Mouse (Mus musculus) left cerebral cortex, adult 18-20 months (tissue): ENCODE measurements at regions not wholly inside any gene's neighbourhood (a gene's known extent, or its start where the extent isn't known, plus 50 kb on each side); places are given as distances from the start of the nearest gene placed in this dataset.
A peak's percentile ranks its signal among the peaks of the same experiment; 100 is the strongest.

Experiments used
- DNase-seq, 2 experiments: peaks; one replicate each; pipeline ENCODE4 v3.0.0; 2021 to 2022; ENCODE audit warnings: low spot score in 2 of 2, mixed read lengths in 1 of 2

GRCm38 (mm10) chr8:78003888-78004543 lies 209.1 kb upstream of the Ttc29 start:
- DNase-seq = peak; percentile 70 to 71

GRCm38 (mm10) chr8:78004891-78005290 lies 208.2 kb upstream of the Ttc29 start:
- DNase-seq = no peak

- DNase-seq = no peak
These were observed 200.0 kb upstream of the Ttc29 start for GRCm38 (mm10) chr8:78013101-78013500.

GRCm38 (mm10) chr8:78018430-78019180 lies 194.5 kb upstream of the Ttc29 start:
- no peak for DNase-seq

- DNase-seq = no peak
These were observed 191.6 kb upstream of the Ttc29 start for GRCm38 (mm10) chr8:78021473-78021872.

GRCm38 (mm10) chr8:78022986-78023385 lies 190.1 kb upstream of the Ttc29 start:
- DNase-seq = no peak

- DNase-seq = no peak
These were observed 189.6 kb upstream of the Ttc29 start for GRCm38 (mm10) chr8:78023467-78023866.

- DNase-seq = no peak
These were observed 189.2 kb upstream of the Ttc29 start for GRCm38 (mm10) chr8:78023936-78024335.

- DNase-seq = no peak
These were observed 188.1 kb upstream of the Ttc29 start for GRCm38 (mm10) chr8:78024964-78025363.

GRCm38 (mm10) chr8:78027371-78027770 lies 185.7 kb upstream of the Ttc29 start:
- DNase-seq = no peak

GRCm38 (mm10) chr8:78028928-78029327 lies 184.2 kb upstream of the Ttc29 start:
- no peak for DNase-seq

GRCm38 (mm10) chr8:78031811-78032210 lies 181.3 kb upstream of the Ttc29 start:
- no peak for DNase-seq

GRCm38 (mm10) chr8:78034687-78035086 lies 178.4 kb upstream of the Ttc29 start:
- no peak for DNase-seq

- no peak for DNase-seq
These were observed 175.9 kb upstream of the Ttc29 start for GRCm38 (mm10) chr8:78037218-78037617.

- DNase-seq = no peak
These were observed 166.4 kb upstream of the Ttc29 start for GRCm38 (mm10) chr8:78046691-78047090.

- DNase-seq = no peak
These were observed 162.3 kb upstream of the Ttc29 start for GRCm38 (mm10) chr8:78050768-78051167.

- no peak for DNase-seq
These were observed 158.7 kb upstream of the Ttc29 start for GRCm38 (mm10) chr8:78054435-78054834.

GRCm38 (mm10) chr8:78054920-78055319 lies 158.2 kb upstream of the Ttc29 start:
- no peak for DNase-seq

- no peak for DNase-seq
These were observed 157.6 kb upstream of the Ttc29 start for GRCm38 (mm10) chr8:78055531-78055930.

GRCm38 (mm10) chr8:78057357-78057756 lies 155.7 kb upstream of the Ttc29 start:
- no peak for DNase-seq

GRCm38 (mm10) chr8:78061827-78062719 lies 151.0 kb upstream of the Ttc29 start:
- no peak for DNase-seq

- peak; percentile 20 to 29 for DNase-seq
These were observed 149.6 kb upstream of the Ttc29 start for GRCm38 (mm10) chr8:78063529-78063928.
